Mouse (Mus musculus): ENCODE measurements at regions not wholly inside any gene's neighbourhood (a gene's known extent, or its start where the extent isn't known, plus 50 kb on each side); places are given as distances from the start of the nearest gene placed in this dataset.

- no peak overlapping the region for H3K4me3 ChIP-seq (ENCODE audit: low read depth, low read length)
- H3K36me3 ChIP-seq (ENCODE audit: control insufficient read depth, insufficient read depth, low read length), result no peaks in the 10 kb centered on the region
- no peaks in the 10 kb centered on the region for H3K4me1 ChIP-seq (ENCODE audit: control insufficient read depth, insufficient read depth, low read length)
- H3K9me3 ChIP-seq (ENCODE audit: control insufficient read depth, low read length), result no peaks in the 10 kb centered on the region
- H3K27me3 ChIP-seq (ENCODE audit: control insufficient read depth, insufficient read depth, low read length), result no peaks in the 10 kb centered on the region
- ATAC-seq (ENCODE audit: insufficient read depth, low FRiP score, low TSS enrichment) (no peak), DNase-seq (ENCODE audit: low spot score) (no peak)
- H3K27ac ChIP-seq (ENCODE audit: low read depth, low read length), result no peak overlapping the region
- WGBS, result 74% methylated on average over 3 of the region's 3 CpGs
- H3K9ac ChIP-seq (ENCODE audit: low read length), result no peak overlapping the region
- H3K4me2 ChIP-seq (ENCODE audit: low read depth), result no peak overlapping the region
Observed at GRCm38 (mm10) chr5:91456924-91457323, 54.1 kb upstream of the Btc start.

GRCm38 (mm10) chr5:91464876-91465508 is 52.4 kb upstream of the Parm1 start:
- Histone ChIP-seq H3K9ac (ENCODE audit: low read length) (no peak overlapping the region), H3K36me3 (ENCODE audit: control insufficient read depth, insufficient read depth, low read length) (no peaks in the 10 kb centered on the region), H3K4me3 (ENCODE audit: low read depth, low read length) (no peak overlapping the region), H3K27ac (ENCODE audit: low read depth, low read length) (no peak overlapping the region), H3K4me2 (ENCODE audit: low read depth) (no peak overlapping the region), H3K4me1 (ENCODE audit: control insufficient read depth, insufficient read depth, low read length) (no peaks in the 10 kb centered on the region), H3K27me3 (ENCODE audit: control insufficient read depth, insufficient read depth, low read length) (no peaks in the 10 kb centered on the region), H3K9me3 (ENCODE audit: control insufficient read depth, low read length) (no peaks in the 10 kb centered on the region)
- ATAC-seq (ENCODE audit: insufficient read depth, low FRiP score, low TSS enrichment) (peak; percentile 71), DNase-seq (ENCODE audit: low spot score) (peak; percentile 32)
- WGBS, result 46% methylated on average over 4 of the region's 4 CpGs

All from neural tube, embryonic 11.5 days (tissue).